Mouse (Mus musculus) kidney, postnatal 0 days (tissue): ENCODE data around the gene Sh3pxd2b. TPM values are rescaled to one million over a fixed set of nuclear protein-coding genes. Genes with fewer than 3 reads are reported as not detected.

Experiments
- ATAC-seq: fragments of 200-750 bp; cut with Nextera tagmentation; replicated peaks from 2 replicates; pipeline ENCODE4 v1.8.0; 2017; ENCODE audit warnings: low read depth, moderate number of reproducible peaks, moderate TSS enrichment, moderate library complexity; ENCODE audit not compliant: low FRiP score
- DNase-seq: peaks from one replicate; pipeline ENCODE4 v3.0.0-alpha.2; 2016; ENCODE audit warnings: low spot score
- H3K27ac ChIP-seq: fragments of 300-500 bp; sonication (generic); 2 replicates; pipeline ENCODE4 v1.5.1; 2014; ENCODE audit warnings: mild to moderate bottlenecking
- H3K27me3 ChIP-seq: fragments of 300-500 bp; sonication (generic); 2 replicates; pipeline ENCODE4 v1.6.1; 2014; ENCODE audit warnings: low read length, mixed read lengths; ENCODE audit not compliant: insufficient read depth
- H3K36me3 ChIP-seq: fragments of 300-500 bp; sonication (generic); 2 replicates; pipeline ENCODE4 v1.6.1; 2014; ENCODE audit warnings: low read length, mixed read lengths; ENCODE audit not compliant: insufficient read depth
- H3K4me1 ChIP-seq: fragments of 300-500 bp; sonication (generic); replicated peaks from 2 replicates; pipeline ENCODE4 v1.6.1; 2014; ENCODE audit warnings: antibody characterized with exemption, low read length, mixed read lengths; ENCODE audit not compliant: insufficient read depth
- H3K4me2 ChIP-seq: fragments of 300-500 bp; sonication (generic); 2 replicates; pipeline ENCODE4 v1.6.1; 2014; ENCODE audit warnings: mild to moderate bottlenecking, low read length, moderate library complexity, mixed read lengths
- H3K4me3 ChIP-seq: fragments of 300-500 bp; sonication (generic); replicated peaks from 2 replicates; pipeline ENCODE4 v1.5.1; 2014; ENCODE audit warnings: low read depth, low read length
- H3K9ac ChIP-seq: fragments of 300-500 bp; sonication (generic); 2 replicates; pipeline ENCODE4 v1.6.1; 2014; ENCODE audit warnings: low read depth, low read length
- H3K9me3 ChIP-seq: fragments of 300-500 bp; sonication (generic); replicated peaks from 2 replicates; pipeline ENCODE4 v1.6.1; 2016; ENCODE audit warnings: low read length, inconsistent platforms, mixed read lengths
- CTCF ChIP-seq: IDR thresholded peaks from 2 replicates; pipeline ENCODE4 v1.5.1; 2016; ENCODE audit warnings: antibody characterized with exemption, low read depth, mild to moderate bottlenecking, moderate library complexity
- WGBS: fragments of 180-500 bp; shearing (Covaris S2); extraction: QIAGEN DNeasy Blood & Tissue Kit; methylation state at CpG from one replicate; pipeline ENCODE4 v1.1.7; 2014; 5-methylcytosine and 5-hydroxymethylcytosine counted together
- polyA plus RNA-seq: library from polyadenylated mRNA; unstranded; fragments of >200 nt; fragmentation: Nextera tagmentation; extraction: Ambion mirVana; gene quantifications from 2 replicates; pipeline ENCODE4 v1.2.1, GENCODE M21; 2015

Gene Sh3pxd2b
- polyA plus RNA-seq, 1 experiment from 2014 or later, result 6.6 TPM

DNA sequence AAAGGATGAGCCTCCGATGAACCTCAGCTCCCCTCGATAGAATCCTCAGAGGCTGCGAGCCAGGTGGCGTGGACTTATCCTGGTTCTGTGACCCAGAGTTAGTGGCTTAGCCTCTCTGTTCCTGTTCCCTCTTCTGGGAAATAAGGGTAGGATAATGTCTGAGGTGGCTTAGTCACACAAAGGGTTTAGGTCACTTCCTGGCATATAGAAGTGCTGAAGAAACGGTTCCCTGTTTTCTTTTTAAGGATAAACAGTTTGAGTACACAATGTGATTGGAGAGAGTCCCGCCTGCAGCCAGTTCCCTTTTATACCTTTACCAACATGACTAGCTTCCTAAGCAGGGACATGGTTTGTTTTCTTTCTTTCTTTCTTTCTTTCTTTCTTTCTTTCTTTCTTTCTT lies 10.8 kb downstream of the Sh3pxd2b start:
- no peaks in the 10 kb centered on the region for H3K4me1 ChIP-seq
- no peak overlapping the region for H3K9ac ChIP-seq
- TF ChIP-seq CTCF, result no peak
- no peak for ATAC-seq
- WGBS, result 70% methylated on average over 6 of the region's 6 CpGs
- no peak overlapping the region for H3K27ac ChIP-seq
- no peak overlapping the region for H3K4me3 ChIP-seq
- no peaks in the 10 kb centered on the region for H3K36me3 ChIP-seq
- DNase-seq, result no peak
- H3K9me3 ChIP-seq, result no peaks in the 10 kb centered on the region
- no peak overlapping the region for H3K4me2 ChIP-seq
- no peaks in the 10 kb centered on the region for H3K27me3 ChIP-seq

- Histone ChIP-seq H3K9ac (no peak overlapping the region), H3K27me3 (no peaks in the 10 kb centered on the region), H3K9me3 (no peaks in the 10 kb centered on the region), H3K27ac (no peak overlapping the region), H3K36me3 (no peaks in the 10 kb centered on the region), H3K4me2 (no peak overlapping the region), H3K4me3 (no peak overlapping the region), H3K4me1 (peaks cover 6% of the 10 kb centered on the region; the same call in 1 of the 2 replicates)
- ATAC-seq (no peak), DNase-seq (no peak)
- no peak for TF ChIP-seq CTCF
- 87% methylated on average over 4 of the region's 4 CpGs for WGBS
These were observed 11.9 kb downstream of the Sh3pxd2b start for GRCm38 (mm10) chr11:32359566-32359965.

DNA sequence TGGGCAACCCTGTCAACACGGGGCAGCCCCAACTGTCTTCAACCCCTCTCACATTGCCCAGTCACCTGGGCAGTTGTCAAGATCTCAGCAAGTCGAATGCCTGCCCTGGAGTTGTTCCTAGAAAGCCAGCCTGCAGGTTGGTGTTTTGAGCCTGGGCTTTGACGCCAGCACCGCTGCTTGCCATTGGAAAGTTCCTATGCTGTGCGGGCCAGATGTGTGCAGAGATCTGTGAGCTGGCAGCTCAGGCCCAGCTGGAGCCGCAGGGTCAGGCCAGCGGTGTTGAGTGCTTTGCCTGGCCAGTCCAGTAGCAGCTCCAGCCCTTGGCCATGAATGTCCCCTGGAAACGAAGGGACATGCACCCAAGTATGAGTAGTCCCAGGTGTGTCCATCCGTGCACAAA lies 14.2 kb downstream of the Sh3pxd2b start:
- no peak for TF ChIP-seq CTCF
- DNase-seq, result no peak
- no peak overlapping the region for H3K9ac ChIP-seq
- no peaks in the 10 kb centered on the region for H3K36me3 ChIP-seq
- H3K27ac ChIP-seq, result no peak overlapping the region
- H3K4me1 ChIP-seq, result peaks cover 6% of the 10 kb centered on the region; the same call in 1 of the 2 replicates
- H3K4me2 ChIP-seq, result no peak overlapping the region
- no peaks in the 10 kb centered on the region for H3K27me3 ChIP-seq
- no peaks in the 10 kb centered on the region for H3K9me3 ChIP-seq
- H3K4me3 ChIP-seq, result no peak overlapping the region
- WGBS, result 89% methylated on average over 9 of the region's 9 CpGs
- ATAC-seq, result no peak

GRCm38 (mm10) chr11:32363188-32363587 lies 15.6 kb downstream of the Sh3pxd2b start:
- ATAC-seq (0 out of 2 replicates have a peak, but pooled peaks have one; percentile 20), DNase-seq (no peak)
- no peaks in the 10 kb centered on the region for H3K27me3 ChIP-seq
- H3K27ac ChIP-seq, result no peak overlapping the region
- no peak for TF ChIP-seq CTCF
- peaks cover 6% of the 10 kb centered on the region; the same call in 1 of the 2 replicates for H3K4me1 ChIP-seq
- no peaks in the 10 kb centered on the region for H3K9me3 ChIP-seq
- no peaks in the 10 kb centered on the region for H3K36me3 ChIP-seq
- H3K9ac ChIP-seq, result no peak overlapping the region
- no peak overlapping the region for H3K4me2 ChIP-seq
- WGBS, result 68% methylated on average over 3 of the region's 3 CpGs
- no peak overlapping the region for H3K4me3 ChIP-seq

- no peak for DNase-seq
- 46% methylated on average over 3 of the region's 3 CpGs for WGBS
- no peak overlapping the region for H3K27ac ChIP-seq
- no peak for TF ChIP-seq CTCF
- no peak overlapping the region for H3K4me2 ChIP-seq
- H3K4me1 ChIP-seq, result peaks cover 6% of the 10 kb centered on the region; the same call in 1 of the 2 replicates
- H3K36me3 ChIP-seq, result no peaks in the 10 kb centered on the region
- peak; percentile 77; the same call in 1 of the 2 replicates for ATAC-seq
- H3K4me3 ChIP-seq, result no peak overlapping the region
- H3K9ac ChIP-seq, result no peak overlapping the region
- H3K27me3 ChIP-seq, result no peaks in the 10 kb centered on the region
- no peaks in the 10 kb centered on the region for H3K9me3 ChIP-seq
These were observed 16.1 kb downstream of the Sh3pxd2b start for GRCm38 (mm10) chr11:32363610-32364220.

GRCm38 (mm10) chr11:32364375-32364774 lies 16.8 kb downstream of the Sh3pxd2b start:
- no peak for DNase-seq
- H3K9ac ChIP-seq, result no peak overlapping the region
- no peaks in the 10 kb centered on the region for H3K27me3 ChIP-seq
- H3K27ac ChIP-seq, result no peak overlapping the region
- H3K4me1 ChIP-seq, result peaks cover 6% of the 10 kb centered on the region; the same call in 1 of the 2 replicates
- H3K4me3 ChIP-seq, result no peak overlapping the region
- no peaks in the 10 kb centered on the region for H3K36me3 ChIP-seq
- ATAC-seq, result 0 out of 2 replicates have a peak, but pooled peaks have one; percentile 25
- H3K9me3 ChIP-seq, result no peaks in the 10 kb centered on the region
- no peak overlapping the region for H3K4me2 ChIP-seq
- TF ChIP-seq CTCF, result no peak
- 68% methylated on average over 7 of the region's 7 CpGs for WGBS
